Mouse (Mus musculus): ENCODE measurements around the gene Sh3bgrl2.

Gene Sh3bgrl2

GRCm38 (mm10) chr9:83591848-83592456 is 43.8 kb downstream of the Sh3bgrl2 start:
- DNase-seq (ENCODE audit: low read depth), result no peak

- no peak for DNase-seq (ENCODE audit: low read depth)
Observed at GRCm38 (mm10) chr9:83593811-83594210, 45.7 kb downstream of the Sh3bgrl2 start.

- DNase-seq (ENCODE audit: low read depth), result no peak
Observed at GRCm38 (mm10) chr9:83596132-83596531, 48.0 kb downstream of the Sh3bgrl2 start.

GRCm38 (mm10) chr9:83596646-83597481 is 48.7 kb downstream of the Sh3bgrl2 start:
- DNase-seq (ENCODE audit: low read depth), result no peak

- DNase-seq (ENCODE audit: low read depth), result no peak
Observed at GRCm38 (mm10) chr9:83598047-83598446, 49.9 kb downstream of the Sh3bgrl2 start.

GRCm38 (mm10) chr9:83599505-83599904 is 51.4 kb downstream of the Sh3bgrl2 start:
- no peak for DNase-seq (ENCODE audit: low read depth)

- DNase-seq (ENCODE audit: low read depth), result no peak
Observed at GRCm38 (mm10) chr9:83600286-83601048, 52.3 kb downstream of the Sh3bgrl2 start.

GRCm38 (mm10) chr9:83602176-83602770 is 54.1 kb downstream of the Sh3bgrl2 start:
- no peak for DNase-seq (ENCODE audit: low read depth)

- no peak for DNase-seq (ENCODE audit: low read depth)
Observed at GRCm38 (mm10) chr9:83603159-83603558, 55.0 kb downstream of the Sh3bgrl2 start.

GRCm38 (mm10) chr9:83605886-83606640 is 57.9 kb downstream of the Sh3bgrl2 start:
- DNase-seq (ENCODE audit: low read depth), result no peak

GRCm38 (mm10) chr9:83608135-83608534 is 60.0 kb downstream of the Sh3bgrl2 start:
- no peak for DNase-seq (ENCODE audit: low read depth)

- peak; percentile 81 for DNase-seq (ENCODE audit: low read depth)
Observed at GRCm38 (mm10) chr9:83609422-83610297, 61.5 kb downstream of the Sh3bgrl2 start.

- DNase-seq (ENCODE audit: low read depth), result no peak
Observed at GRCm38 (mm10) chr9:83615912-83616585, 67.9 kb downstream of the Sh3bgrl2 start.

GRCm38 (mm10) chr9:83616586-83617081 is 68.5 kb downstream of the Sh3bgrl2 start:
- no peak for DNase-seq (ENCODE audit: low read depth)

GRCm38 (mm10) chr9:83623455-83623854 is 75.3 kb downstream of the Sh3bgrl2 start:
- no peak for DNase-seq (ENCODE audit: low read depth)

GRCm38 (mm10) chr9:83624193-83624592 is 76.1 kb downstream of the Sh3bgrl2 start:
- DNase-seq (ENCODE audit: low read depth), result no peak

GRCm38 (mm10) chr9:83625085-83625484 is 77.0 kb downstream of the Sh3bgrl2 start:
- DNase-seq (ENCODE audit: low read depth), result no peak

- no peak for DNase-seq (ENCODE audit: low read depth)
Observed at GRCm38 (mm10) chr9:83628669-83629612, 80.8 kb downstream of the Sh3bgrl2 start.

GRCm38 (mm10) chr9:83630341-83630740 is 82.2 kb downstream of the Sh3bgrl2 start:
- no peak for DNase-seq (ENCODE audit: low read depth)
